Mouse (Mus musculus) embryonic facial prominence, embryonic 12.5 days (tissue): ENCODE data around the gene Fgd6. TPM values are rescaled to one million over a fixed set of nuclear protein-coding genes. Genes with fewer than 3 reads are reported as not detected.
A peak's percentile ranks its signal among the peaks of the same experiment; 100 is the strongest.

Source experiments
- ATAC-seq: fragments of 200-750 bp; cut with Nextera tagmentation; 2 replicates; pipeline ENCODE4 v1.8.0; 2017; ENCODE audit not compliant: insufficient number of reproducible peaks, insufficient read depth, low FRiP score, low TSS enrichment
- H3K27ac ChIP-seq: fragments of 300-500 bp; sonication (generic); 2 replicates; pipeline ENCODE4 v1.5.1; 2016; ENCODE audit warnings: mild to moderate bottlenecking
- H3K27me3 ChIP-seq: fragments of 300-500 bp; sonication (generic); 2 replicates; pipeline ENCODE4 v1.6.1; 2016; ENCODE audit warnings: mild to moderate bottlenecking, moderate library complexity
- H3K36me3 ChIP-seq: fragments of 300-500 bp; sonication (generic); 2 replicates; pipeline ENCODE4 v1.6.1; 2016; ENCODE audit warnings: mild to moderate bottlenecking
- H3K4me1 ChIP-seq: fragments of 300-500 bp; sonication (generic); 2 replicates; pipeline ENCODE4 v1.6.1; 2016
- H3K4me2 ChIP-seq: fragments of 300-500 bp; sonication (generic); replicated peaks from 2 replicates; pipeline ENCODE4 v1.6.1; 2016; ENCODE audit warnings: mild to moderate bottlenecking, moderate library complexity
- H3K4me3 ChIP-seq: fragments of 300-500 bp; sonication (generic); 2 replicates; pipeline ENCODE4 v1.5.1; 2016; ENCODE audit warnings: mild to moderate bottlenecking
- H3K9ac ChIP-seq: fragments of 300-500 bp; sonication (generic); 2 replicates; pipeline ENCODE4 v1.6.1; 2016; ENCODE audit warnings: mild to moderate bottlenecking, moderate library complexity
- H3K9me3 ChIP-seq: fragments of 300-500 bp; sonication (generic); 2 replicates; pipeline ENCODE4 v1.6.1; 2016; ENCODE audit warnings: mild to moderate bottlenecking, moderate library complexity
- WGBS: fragments of 180-500 bp; shearing (Covaris S2); methylation state at CpG from one replicate; pipeline ENCODE4 v1.1.7; 2016; 5-methylcytosine and 5-hydroxymethylcytosine counted together
- polyA plus RNA-seq: library from polyadenylated mRNA; unstranded; fragments of >200 nt; fragmentation: Nextera tagmentation; extraction: Ambion mirVana; gene quantifications from 2 replicates; pipeline ENCODE4 v1.2.1, GENCODE M21; 2016

The Fgd6 gene
- polyA plus RNA-seq = 4.0 and 4.3 TPM in 2 replicates

- peak; percentile 99 for ATAC-seq
- Histone ChIP-seq H3K9me3 (no peaks in the 10 kb centered on the region), H3K27me3 (no peaks in the 10 kb centered on the region), H3K4me1 (peaks cover 11% of the 10 kb centered on the region), H3K9ac (peak within 1 kb of the TSS; percentile 79), H3K27ac (peak within 1 kb of the TSS; percentile 60; the same call in 1 of the 2 replicates), H3K4me2 (peak within 1 kb of the TSS; percentile 72), H3K36me3 (0 out of 2 replicates have a peak, but pooled peaks cover under 1% of the 10 kb centered on the region), H3K4me3 (peak within 1 kb of the TSS; percentile 86)
- WGBS = under 1% methylated on average over 76 of the region's 77 CpGs
Measured at GRCm38 (mm10) chr10:94035658-94036374, at the start of gene Fgd6, which contains the start of gene Vezt. Gene Fgd6, plus strand, starts transcription at chr10:94036001. Gene Vezt, minus strand, starts transcription at chr10:94035817.

GRCm38 (mm10) chr10:93994136-93994535, 41.7 kb upstream of the Fgd6 start:
- no peak overlapping the region for H3K4me2 ChIP-seq
- H3K4me1 ChIP-seq = no peaks in the 10 kb centered on the region
- H3K27me3 ChIP-seq = no peaks in the 10 kb centered on the region
- ATAC-seq = no peak
- H3K4me3 ChIP-seq = no peak overlapping the region
- peaks cover 66% of the 10 kb centered on the region for H3K36me3 ChIP-seq
- H3K27ac ChIP-seq = no peak overlapping the region
- no peak overlapping the region for H3K9ac ChIP-seq
- 95% methylated on average over 10 of the region's 10 CpGs for WGBS
- H3K9me3 ChIP-seq = no peaks in the 10 kb centered on the region

- Histone ChIP-seq H3K9me3 (no peaks in the 10 kb centered on the region), H3K4me2 (no peak overlapping the region), H3K4me3 (no peak overlapping the region), H3K27me3 (no peaks in the 10 kb centered on the region), H3K9ac (no peak overlapping the region), H3K4me1 (no peaks in the 10 kb centered on the region), H3K36me3 (peaks cover 69% of the 10 kb centered on the region), H3K27ac (no peak overlapping the region)
- ATAC-seq = no peak
- WGBS = 100% methylated on average over 1 of the region's 1 CpGs
Measured at GRCm38 (mm10) chr10:93995100-93995499, 40.7 kb upstream of the Fgd6 start.

GRCm38 (mm10) chr10:93999357-93999756, 36.4 kb upstream of the Fgd6 start:
- Histone ChIP-seq H3K27me3 (no peaks in the 10 kb centered on the region), H3K9ac (no peak overlapping the region), H3K27ac (no peak overlapping the region), H3K9me3 (no peaks in the 10 kb centered on the region), H3K4me2 (no peak overlapping the region), H3K36me3 (peaks cover 69% of the 10 kb centered on the region), H3K4me3 (no peak overlapping the region), H3K4me1 (no peaks in the 10 kb centered on the region)
- WGBS = 94% methylated on average over 1 of the region's 1 CpGs
- no peak for ATAC-seq

- Histone ChIP-seq H3K9ac (no peak overlapping the region), H3K27ac (no peak overlapping the region), H3K27me3 (no peaks in the 10 kb centered on the region), H3K4me2 (no peak overlapping the region), H3K4me1 (no peaks in the 10 kb centered on the region), H3K9me3 (no peaks in the 10 kb centered on the region), H3K4me3 (no peak overlapping the region), H3K36me3 (peaks cover 62% of the 10 kb centered on the region)
- ATAC-seq = no peak
- WGBS = 87% methylated on average over 10 of the region's 10 CpGs
Measured at GRCm38 (mm10) chr10:94000223-94000622, 35.6 kb upstream of the Fgd6 start.

GRCm38 (mm10) chr10:94008356-94008755, 27.4 kb upstream of the Fgd6 start:
- peaks cover 11% of the 10 kb centered on the region for H3K36me3 ChIP-seq
- no peak overlapping the region for H3K4me2 ChIP-seq
- WGBS = 95% methylated on average over 2 of the region's 2 CpGs
- no peak for ATAC-seq
- no peaks in the 10 kb centered on the region for H3K9me3 ChIP-seq
- H3K4me1 ChIP-seq = no peaks in the 10 kb centered on the region
- H3K9ac ChIP-seq = no peak overlapping the region
- H3K4me3 ChIP-seq = no peak overlapping the region
- H3K27ac ChIP-seq = no peak overlapping the region
- H3K27me3 ChIP-seq = no peaks in the 10 kb centered on the region

- H3K4me1 ChIP-seq = no peaks in the 10 kb centered on the region
- WGBS = 89% methylated on average over 3 of the region's 3 CpGs
- H3K9me3 ChIP-seq = no peaks in the 10 kb centered on the region
- no peak overlapping the region for H3K4me3 ChIP-seq
- H3K27ac ChIP-seq = no peak overlapping the region
- ATAC-seq = no peak
- H3K36me3 ChIP-seq = peaks cover 11% of the 10 kb centered on the region
- H3K4me2 ChIP-seq = no peak overlapping the region
- H3K27me3 ChIP-seq = no peaks in the 10 kb centered on the region
- no peak overlapping the region for H3K9ac ChIP-seq
Measured at GRCm38 (mm10) chr10:94009991-94010679, 25.7 kb upstream of the Fgd6 start.

- ATAC-seq = no peak
- no peaks in the 10 kb centered on the region for H3K27me3 ChIP-seq
- no peak overlapping the region for H3K27ac ChIP-seq
- no peaks in the 10 kb centered on the region for H3K4me1 ChIP-seq
- H3K36me3 ChIP-seq = peaks cover 4% of the 10 kb centered on the region; the same call in 1 of the 2 replicates
- no peaks in the 10 kb centered on the region for H3K9me3 ChIP-seq
- no peak overlapping the region for H3K4me3 ChIP-seq
- H3K9ac ChIP-seq = no peak overlapping the region
- no peak overlapping the region for H3K4me2 ChIP-seq
- 74% methylated on average over 2 of the region's 2 CpGs for WGBS
Measured at GRCm38 (mm10) chr10:94011024-94011423, 24.8 kb upstream of the Fgd6 start.

- WGBS = 54% methylated on average over 3 of the region's 3 CpGs
- no peaks in the 10 kb centered on the region for H3K27me3 ChIP-seq
Measured at GRCm38 (mm10) chr10:94013196-94013595, 22.6 kb upstream of the Fgd6 start.

GRCm38 (mm10) chr10:94014200-94014599, 21.6 kb upstream of the Fgd6 start:
- Histone ChIP-seq H3K4me3 (no peak overlapping the region), H3K27me3 (no peaks in the 10 kb centered on the region), H3K4me1 (no peaks in the 10 kb centered on the region), H3K4me2 (no peak overlapping the region), H3K27ac (no peak overlapping the region), H3K9me3 (no peaks in the 10 kb centered on the region), H3K36me3 (no peaks in the 10 kb centered on the region), H3K9ac (no peak overlapping the region)
- ATAC-seq = no peak
- WGBS = 55% methylated on average over 4 of the region's 4 CpGs

More at GRCm38 (mm10) chr10:94013196-94013595, 22.6 kb upstream of the Fgd6 start:
- H3K4me1 ChIP-seq = no peaks in the 10 kb centered on the region
- no peaks in the 10 kb centered on the region for H3K36me3 ChIP-seq
- H3K9me3 ChIP-seq = no peaks in the 10 kb centered on the region
- H3K4me2 ChIP-seq = no peak overlapping the region
- no peak overlapping the region for H3K27ac ChIP-seq
- no peak overlapping the region for H3K4me3 ChIP-seq
- ATAC-seq = no peak
- no peak overlapping the region for H3K9ac ChIP-seq

GRCm38 (mm10) chr10:94017455-94017854, 18.3 kb upstream of the Fgd6 start:
- Histone ChIP-seq H3K4me2 (no peak overlapping the region), H3K27me3 (no peaks in the 10 kb centered on the region), H3K9me3 (no peaks in the 10 kb centered on the region), H3K4me1 (peaks cover 9% of the 10 kb centered on the region; the same call in 1 of the 2 replicates), H3K27ac (no peak overlapping the region), H3K4me3 (no peak overlapping the region), H3K9ac (no peak overlapping the region), H3K36me3 (no peaks in the 10 kb centered on the region)
- 93% methylated on average over 8 of the region's 8 CpGs for WGBS
- no peak for ATAC-seq

- no peak overlapping the region for H3K9ac ChIP-seq
- H3K36me3 ChIP-seq = peaks cover 5% of the 10 kb centered on the region; the same call in 1 of the 2 replicates
- H3K4me2 ChIP-seq = no peak overlapping the region
- H3K4me3 ChIP-seq = no peak overlapping the region
- peaks cover 9% of the 10 kb centered on the region; the same call in 1 of the 2 replicates for H3K4me1 ChIP-seq
- no peaks in the 10 kb centered on the region for H3K27me3 ChIP-seq
- H3K9me3 ChIP-seq = no peaks in the 10 kb centered on the region
- no peak for ATAC-seq
- WGBS = 76% methylated on average over 5 of the region's 5 CpGs
- H3K27ac ChIP-seq = no peak overlapping the region
Measured at GRCm38 (mm10) chr10:94020587-94020986, 15.2 kb upstream of the Fgd6 start.
